Mouse (Mus musculus) heart, adult 2 months (tissue): ENCODE results near the gene Nrarp.

ENCODE experiments used
- CTCF ChIP-seq: fragments of 200-600 bp; IDR thresholded peaks from 2 replicates; pipeline ENCODE4 v1.8.1; 2022; ENCODE audit warnings: antibody characterized with exemption, mild to moderate bottlenecking, moderate library complexity
- EP300 ChIP-seq: fragments of 200-500 bp; IDR thresholded peaks from 2 replicates; pipeline ENCODE4 v1.6.1; 2011; ENCODE audit warnings: low read depth, low read length, control low read depth; ENCODE audit not compliant: insufficient read depth
- POLR2A ChIP-seq: fragments of 200-500 bp; IDR thresholded peaks from 2 replicates; pipeline ENCODE4 v1.6.1; 2011; ENCODE audit warnings: mild to moderate bottlenecking, low read depth, low read length, control low read depth; ENCODE audit not compliant: insufficient read depth

GRCm38 (mm10) chr2:25185625-25186574 is 5.3 kb downstream of the Nrarp start:
- TF ChIP-seq POLR2A (0 out of 2 replicates have a peak, but pooled peaks have one; percentile 8), EP300 (no peak), CTCF (peak; percentile 66)
